Mouse (Mus musculus) thymus, postnatal 10 days (tissue): Measurements from ENCODE around the gene Mndal.
"Not testable (repeated sequence)": the region's sequence is repeated elsewhere in the genome, so short reads cannot be mapped to it uniquely, and the experiment has no call there.

Experiments
- DNase-seq, 2 experiments: peaks; one replicate each; pipeline ENCODE4 v3.0.0; 2021; ENCODE audit warnings: low spot score in 2 of 2

Mndal gene

GRCm38 (mm10) chr1:173941924-173942779 is at the start of gene Mndal, which contains the start of gene Ifi203:
Gene Mndal (minus strand): TSS chr1:173942491.
Gene Ifi203 (minus strand): TSS chr1:173942672.
- DNase-seq = not testable (repeated sequence)

DNA sequence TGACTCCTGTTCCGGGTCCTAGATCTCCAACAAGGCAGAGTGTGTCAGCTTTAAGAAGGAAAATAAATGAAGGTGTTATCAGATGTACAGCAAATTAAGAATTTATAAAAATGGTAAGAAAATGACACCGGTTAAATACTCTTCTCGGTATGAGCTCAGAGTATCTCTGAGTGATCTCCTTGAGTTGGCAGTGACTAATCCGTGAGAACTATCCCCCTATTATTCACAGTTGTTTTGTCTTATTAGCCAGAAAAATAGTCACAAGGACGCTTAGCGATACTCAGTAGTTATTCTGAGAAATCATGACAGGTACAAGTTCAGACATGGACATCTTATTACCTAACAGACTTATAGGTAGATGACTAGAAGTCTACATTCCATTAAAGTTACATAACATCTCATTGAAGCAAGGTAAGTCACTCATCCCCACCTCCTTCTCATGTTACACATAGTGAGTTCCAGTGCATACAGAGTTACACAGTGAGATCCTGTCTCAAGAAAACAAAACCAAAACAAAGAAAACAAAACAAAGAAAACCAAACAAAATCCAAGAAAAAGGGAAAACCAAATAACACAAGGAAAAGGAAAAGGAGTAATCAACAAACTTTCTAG is 40.5 kb upstream of the Mndal start, which contains the start of gene Ifi202b:
TSS of gene Ifi202b (minus strand) at position 51 of the 612 bp plus-strand sequence.
- not testable (repeated sequence) for DNase-seq

DNA sequence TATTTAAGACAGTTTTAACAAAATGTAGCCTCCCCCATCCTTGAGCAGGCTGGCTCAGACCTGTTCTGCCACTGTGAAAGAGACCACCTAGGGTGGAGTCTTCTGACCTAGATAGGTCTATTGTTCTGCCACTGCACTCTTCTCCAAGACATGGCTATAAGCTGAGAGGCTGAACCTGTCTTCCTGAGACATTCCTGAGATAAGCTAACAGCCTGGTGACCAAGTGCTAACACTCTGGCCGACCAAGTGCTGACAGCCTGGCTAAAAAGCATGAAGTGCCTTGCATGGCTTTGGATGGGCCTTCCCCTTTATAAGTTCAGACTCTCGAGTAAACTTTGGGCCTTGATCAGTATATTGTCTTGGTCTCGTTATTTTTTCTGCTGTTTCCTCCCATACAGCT is 38.7 kb upstream of the Mndal start:
- not testable (repeated sequence) for DNase-seq

- no peak for DNase-seq
These were observed 35.3 kb upstream of the Mndal start for GRCm38 (mm10) chr1:173977622-173978021.

- no peak for DNase-seq
These were observed 30.8 kb upstream of the Mndal start for GRCm38 (mm10) chr1:173973111-173973510.

DNA sequence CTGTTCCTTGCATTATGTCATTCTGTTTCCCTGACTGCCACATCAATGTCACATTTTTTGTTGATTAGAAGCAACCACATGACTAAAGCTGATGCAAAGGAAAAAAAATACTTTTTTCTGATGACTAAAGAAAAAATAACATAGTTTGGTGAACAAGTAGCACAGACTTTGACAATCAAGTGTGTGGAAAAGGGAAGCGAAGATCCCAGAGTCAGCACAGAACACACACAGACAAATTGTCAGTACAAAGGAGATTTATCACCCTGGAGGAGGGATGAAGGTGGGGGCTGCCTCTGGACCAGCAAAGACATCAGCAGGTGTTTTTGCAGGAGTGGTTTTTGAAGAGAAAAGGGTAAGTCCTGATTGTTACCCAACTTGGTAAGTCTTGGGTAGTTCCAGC is 19.2 kb upstream of the Mndal start:
- DNase-seq = not testable (repeated sequence)

GRCm38 (mm10) chr1:173959998-173960397 is 17.7 kb upstream of the Mndal start:
- not testable (repeated sequence) for DNase-seq

DNA sequence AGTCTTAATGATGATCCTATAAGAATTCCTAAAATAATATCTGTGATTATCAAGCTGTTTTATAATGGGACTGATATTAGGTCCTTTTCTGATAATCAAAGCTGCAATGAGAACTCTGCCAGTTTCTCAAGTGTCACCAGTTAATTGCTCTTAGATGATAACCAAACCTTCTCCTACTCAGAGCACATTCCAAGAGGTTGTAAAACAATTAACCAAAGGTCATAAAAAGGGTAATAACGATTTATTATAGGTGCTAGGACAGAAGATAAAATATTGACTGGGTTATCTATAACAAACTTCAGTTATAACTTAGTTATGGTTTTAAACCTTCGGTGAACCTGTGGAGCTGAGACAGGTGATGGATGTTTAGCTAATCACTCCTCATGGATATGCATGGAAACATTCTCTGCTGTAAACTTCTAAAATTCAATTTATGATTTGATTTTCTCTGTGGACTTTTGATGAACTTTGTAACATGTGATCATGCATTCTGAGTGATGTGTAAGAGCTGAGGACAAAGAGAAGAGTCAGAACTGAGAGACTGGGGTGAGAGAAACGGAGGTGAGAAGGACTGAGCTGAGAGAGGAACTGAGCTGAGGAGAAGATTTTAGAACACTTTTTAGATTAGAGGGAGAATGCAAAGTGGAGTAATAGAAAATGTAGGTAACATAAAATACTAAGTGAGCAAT is 13.7 kb upstream of the Mndal start:
- DNase-seq = not testable (repeated sequence)

- no peak for DNase-seq
These were observed 12.9 kb upstream of the Mndal start for GRCm38 (mm10) chr1:173955071-173955796.

DNA sequence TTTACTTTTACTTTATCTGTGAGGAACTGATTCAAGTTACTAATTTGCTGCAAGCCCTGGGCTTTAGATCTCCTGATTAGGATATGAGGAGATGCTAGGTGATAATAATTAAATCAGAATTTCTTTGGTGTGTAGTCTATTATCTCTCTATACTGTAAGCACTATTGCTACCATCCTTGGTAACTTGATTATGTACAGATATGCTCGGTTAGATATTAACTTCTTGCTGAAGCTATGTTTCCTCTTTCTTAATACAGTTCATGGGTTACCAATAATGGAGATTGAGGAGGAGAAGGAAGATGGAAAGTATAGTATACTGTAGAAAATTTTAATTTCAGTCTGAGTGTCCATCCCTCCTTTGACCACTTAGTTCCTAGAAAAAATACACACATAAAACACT is 11.3 kb upstream of the Mndal start:
- DNase-seq = no peak

- peak; percentile 3 to 7 for DNase-seq
These were observed 6.8 kb upstream of the Mndal start for GRCm38 (mm10) chr1:173949044-173949443.

DNA sequence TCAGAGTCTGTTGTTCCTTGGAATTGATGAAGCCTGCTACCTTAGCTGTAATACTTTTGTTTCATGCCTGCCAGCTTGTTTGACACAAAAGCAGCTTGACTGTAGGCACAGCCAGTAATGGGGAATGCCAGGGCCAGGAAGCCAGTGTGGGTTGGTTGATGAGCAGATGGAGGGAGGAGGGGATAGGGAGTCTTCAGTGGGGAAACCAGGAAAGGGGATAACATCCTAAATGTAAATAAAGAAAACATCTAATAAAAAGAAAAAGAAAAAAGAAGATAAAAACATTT is 432 bp upstream of the Mndal start:
- DNase-seq = not testable (repeated sequence)

GRCm38 (mm10) chr1:173941522-173941921 is 769 bp downstream of the Mndal start:
- DNase-seq = not testable (repeated sequence)

- DNase-seq = not testable (repeated sequence)
These were observed 23.0 kb downstream of the Mndal start for GRCm38 (mm10) chr1:173919279-173919678.

DNA sequence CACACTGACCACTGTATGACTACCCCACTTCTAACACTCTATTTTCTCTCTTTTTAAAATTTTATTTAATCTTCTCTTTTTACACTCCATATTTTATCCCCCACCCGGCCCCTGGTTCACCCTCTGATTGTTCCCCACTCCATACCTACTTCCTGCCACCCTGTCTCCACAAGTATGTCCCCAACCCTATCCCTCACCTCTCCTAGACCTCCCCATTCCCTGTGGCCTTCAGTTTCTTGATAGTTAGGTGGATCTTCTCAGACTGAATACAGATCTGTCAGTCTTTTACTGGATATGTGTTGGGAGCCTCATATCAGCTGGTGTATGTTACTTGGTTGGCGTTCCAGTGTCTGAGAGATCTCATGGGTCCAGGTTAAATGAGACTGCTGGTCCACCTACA is 27.7 kb downstream of the Mndal start:
- no peak for DNase-seq

DNA sequence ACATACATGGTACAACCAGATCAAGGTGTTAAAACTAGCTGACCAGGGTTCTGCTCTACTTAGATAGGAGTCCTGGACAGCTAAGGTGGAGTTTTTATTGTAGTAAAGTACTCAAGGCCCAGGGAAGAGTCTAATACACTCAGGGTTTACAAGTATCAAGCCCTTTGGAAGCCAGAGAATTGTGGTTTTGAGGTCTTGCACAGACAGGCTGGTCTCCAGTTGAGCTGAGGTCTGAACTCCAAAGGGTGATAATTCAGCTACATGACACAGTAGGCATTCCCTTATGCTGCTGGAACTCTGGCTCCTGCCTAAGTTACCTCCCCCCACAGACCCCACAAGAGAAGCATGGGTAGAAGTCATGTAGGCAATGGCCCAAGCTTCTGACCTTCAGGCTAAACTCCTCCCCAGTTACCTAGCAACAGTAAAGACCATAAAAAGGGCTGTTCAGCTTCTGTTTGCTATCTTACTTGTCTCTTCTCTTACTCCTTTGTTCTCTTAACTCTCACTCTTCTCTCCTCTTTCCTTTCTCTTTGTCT is 29.0 kb downstream of the Mndal start:
- DNase-seq = not testable (repeated sequence)

GRCm38 (mm10) chr1:173912548-173913255 is 29.6 kb downstream of the Mndal start, which contains the start of gene Ifi211:
Gene Ifi211 (minus strand): TSS chr1:173913046.
- not testable (repeated sequence) for DNase-seq

GRCm38 (mm10) chr1:173911808-173912464 is 30.4 kb downstream of the Mndal start:
- no peak for DNase-seq

DNA sequence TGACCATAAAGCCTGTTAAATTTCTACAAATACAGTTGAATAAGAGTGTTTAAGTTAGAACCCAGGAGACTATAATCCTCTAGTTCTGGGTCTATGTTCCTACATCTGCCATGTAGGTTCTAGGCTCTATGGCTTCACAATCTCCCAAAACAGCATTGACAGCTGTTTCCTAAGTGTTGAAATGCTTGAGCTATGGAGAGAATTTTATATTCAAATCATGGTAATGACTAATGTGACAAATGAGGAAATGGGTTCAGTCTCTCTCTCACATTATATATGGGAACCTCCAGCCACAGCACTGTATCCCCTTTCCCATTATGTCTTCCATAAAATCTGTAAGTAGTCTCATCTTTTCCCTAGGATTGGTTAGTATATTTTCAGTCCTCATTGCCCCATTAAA is 33.9 kb downstream of the Mndal start:
- DNase-seq = not testable (repeated sequence)

- DNase-seq = not testable (repeated sequence)
These were observed 36.4 kb downstream of the Mndal start for GRCm38 (mm10) chr1:173905885-173906284.
